Mouse (Mus musculus) neural tube, embryonic 12.5 days (tissue): ENCODE data around the gene Dpysl5. TPM values are rescaled to one million over a fixed set of nuclear protein-coding genes. Genes with fewer than 3 reads are reported as not detected.

Source experiments
- ATAC-seq: fragments of 200-750 bp; cut with Nextera tagmentation; 2 replicates; pipeline ENCODE4 v1.8.0; 2017; ENCODE audit warnings: low read depth, mild to moderate bottlenecking, moderate TSS enrichment, moderate library complexity; ENCODE audit not compliant: low FRiP score
- H3K27ac ChIP-seq: fragments of 300-500 bp; sonication (generic); 2 replicates; pipeline ENCODE4 v1.5.1; 2016
- H3K27me3 ChIP-seq: fragments of 300-500 bp; sonication (generic); replicated peaks from 2 replicates; pipeline ENCODE4 v1.6.1; 2016; ENCODE audit warnings: mild to moderate bottlenecking
- H3K36me3 ChIP-seq: fragments of 300-500 bp; sonication (generic); 2 replicates; pipeline ENCODE4 v1.6.1; 2016; ENCODE audit warnings: mild to moderate bottlenecking
- H3K4me1 ChIP-seq: fragments of 300-500 bp; sonication (generic); 2 replicates; pipeline ENCODE4 v1.6.1; 2016
- H3K4me2 ChIP-seq: fragments of 300-500 bp; sonication (generic); replicated peaks from 2 replicates; pipeline ENCODE4 v1.6.1; 2016; ENCODE audit warnings: mild to moderate bottlenecking
- H3K4me3 ChIP-seq: fragments of 300-500 bp; sonication (generic); 2 replicates; pipeline ENCODE4 v1.5.1; 2016
- H3K9ac ChIP-seq: fragments of 300-500 bp; sonication (generic); 2 replicates; pipeline ENCODE4 v1.6.1; 2016; ENCODE audit warnings: mild to moderate bottlenecking
- H3K9me3 ChIP-seq: fragments of 300-500 bp; sonication (generic); 2 replicates; pipeline ENCODE4 v1.6.1; 2016; ENCODE audit warnings: mild to moderate bottlenecking
- WGBS: fragments of 180-500 bp; shearing (Covaris S2); methylation state at CpG from one replicate; pipeline ENCODE4 v1.1.7; 2016; 5-methylcytosine and 5-hydroxymethylcytosine counted together
- polyA plus RNA-seq: library from polyadenylated mRNA; unstranded; fragments of >200 nt; fragmentation: Nextera tagmentation; extraction: Ambion mirVana; gene quantifications from 2 replicates; pipeline ENCODE4 v1.2.1, GENCODE M21; 2016

Gene Dpysl5
- polyA plus RNA-seq, 1 experiment from 2014 or later, result 150 TPM

DNA sequence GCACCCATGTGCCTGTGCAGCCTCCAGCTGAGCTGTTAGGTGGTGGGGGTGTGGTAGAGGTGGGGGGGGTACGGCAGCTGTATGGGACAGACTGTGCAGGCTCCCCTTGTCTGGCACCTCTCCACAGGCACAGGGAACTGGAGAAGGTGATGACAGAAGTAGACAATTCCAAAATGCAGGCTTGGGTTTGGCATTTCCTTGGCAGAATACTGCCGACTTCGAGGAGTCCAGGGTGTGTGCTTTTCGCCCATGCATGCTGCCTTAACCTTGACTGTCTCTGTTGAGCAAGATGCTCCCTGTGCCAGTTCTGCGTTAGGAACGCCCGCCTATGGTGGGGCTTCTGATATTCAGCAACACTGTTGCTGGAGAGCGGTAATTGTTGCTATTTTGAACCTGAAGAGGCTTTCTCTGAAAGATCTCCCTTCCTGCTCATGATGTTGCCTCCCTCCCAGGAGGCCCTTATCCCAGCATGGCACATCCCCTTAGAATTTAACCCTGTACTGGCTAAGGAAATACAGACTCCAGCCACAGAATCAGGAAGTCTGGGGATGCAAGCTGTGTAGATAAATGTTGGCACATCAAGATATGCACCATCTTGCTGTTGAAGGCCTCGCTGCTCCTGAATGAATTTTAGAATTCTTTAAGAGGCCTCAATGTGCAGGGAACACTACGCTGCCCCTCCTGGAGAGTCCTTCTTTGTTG is 26.9 kb downstream of the Dpysl5 start:
- 53% methylated on average over 10 of the region's 10 CpGs for WGBS
- no peak overlapping the region for H3K9ac ChIP-seq
- no peak overlapping the region for H3K27ac ChIP-seq
- H3K27me3 ChIP-seq, result no peaks in the 10 kb centered on the region
- H3K4me1 ChIP-seq, result peaks cover 54% of the 10 kb centered on the region
- H3K4me3 ChIP-seq, result no peak overlapping the region
- ATAC-seq, result no peak
- H3K36me3 ChIP-seq, result 0 out of 2 replicates have a peak, but pooled peaks cover 3% of the 10 kb centered on the region
- peak overlapping the region; percentile 18 for H3K4me2 ChIP-seq
- H3K9me3 ChIP-seq, result no peaks in the 10 kb centered on the region

DNA sequence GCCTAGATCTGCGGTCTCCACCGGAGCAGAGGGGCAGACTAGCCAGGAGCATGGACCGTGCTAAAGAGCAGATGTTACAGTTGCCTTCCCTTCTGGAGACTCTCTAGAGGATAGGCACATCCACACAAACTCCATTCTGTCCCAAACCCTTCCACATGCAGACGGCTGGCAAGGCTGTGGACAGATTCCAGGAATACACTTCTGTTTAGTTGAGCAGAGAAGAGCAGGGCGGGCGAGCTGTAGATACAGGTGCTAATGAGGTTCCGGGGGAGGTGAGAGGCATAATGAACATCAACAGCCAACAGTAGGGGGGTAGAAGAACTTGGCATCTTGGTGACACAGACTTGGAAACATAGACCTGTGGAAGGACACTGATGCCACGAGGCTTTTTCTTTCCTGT is 28.2 kb downstream of the Dpysl5 start:
- Histone ChIP-seq H3K4me3 (no peak overlapping the region), H3K4me1 (peaks cover 45% of the 10 kb centered on the region), H3K9ac (no peak overlapping the region), H3K9me3 (no peaks in the 10 kb centered on the region), H3K27me3 (no peaks in the 10 kb centered on the region), H3K4me2 (no peak overlapping the region), H3K36me3 (peaks cover 5% of the 10 kb centered on the region; the same call in 1 of the 2 replicates), H3K27ac (no peak overlapping the region)
- WGBS, result 70% methylated on average over 8 of the region's 8 CpGs
- no peak for ATAC-seq

DNA sequence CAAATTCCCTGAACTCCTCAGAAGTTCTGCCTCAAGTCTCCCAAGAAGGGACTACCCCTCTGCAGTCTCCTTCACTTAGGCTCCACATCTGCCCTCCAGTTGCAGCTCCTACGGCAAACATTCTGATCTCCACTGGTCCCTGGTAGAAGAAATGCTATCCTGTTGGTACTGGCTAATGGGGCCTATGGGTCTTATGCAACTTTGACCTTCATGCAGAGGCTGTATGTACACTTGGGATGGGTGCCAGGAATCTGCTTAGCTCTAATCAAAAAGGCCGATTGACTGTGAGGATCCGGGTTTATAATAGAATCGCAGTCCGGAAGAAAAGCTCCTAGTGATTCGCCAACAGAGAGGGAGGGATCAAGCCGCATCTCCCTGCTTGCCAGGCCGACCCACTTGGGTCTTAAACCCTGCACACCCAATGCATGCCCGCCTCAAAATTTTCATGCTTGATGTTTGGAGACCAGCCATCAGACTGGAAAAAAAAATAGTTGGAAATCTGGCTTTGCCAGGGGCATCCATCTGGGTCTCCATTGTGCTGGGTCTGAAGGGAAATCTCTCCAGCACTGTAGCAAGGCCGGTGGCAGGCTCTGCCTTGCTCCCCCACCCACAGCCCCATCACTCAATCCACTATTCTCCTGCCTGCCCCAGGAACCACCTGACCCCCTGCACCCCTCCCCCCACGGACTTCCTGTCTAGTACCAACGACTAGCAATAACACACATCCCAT is 38.4 kb downstream of the Dpysl5 start:
- Histone ChIP-seq H3K4me1 (peaks cover 9% of the 10 kb centered on the region; the same call in 1 of the 2 replicates), H3K9me3 (no peaks in the 10 kb centered on the region), H3K36me3 (peaks cover 93% of the 10 kb centered on the region), H3K27me3 (no peaks in the 10 kb centered on the region), H3K4me3 (no peak overlapping the region), H3K9ac (no peak overlapping the region), H3K4me2 (no peak overlapping the region), H3K27ac (no peak overlapping the region)
- no peak for ATAC-seq
- WGBS, result 75% methylated on average over 12 of the region's 12 CpGs

DNA sequence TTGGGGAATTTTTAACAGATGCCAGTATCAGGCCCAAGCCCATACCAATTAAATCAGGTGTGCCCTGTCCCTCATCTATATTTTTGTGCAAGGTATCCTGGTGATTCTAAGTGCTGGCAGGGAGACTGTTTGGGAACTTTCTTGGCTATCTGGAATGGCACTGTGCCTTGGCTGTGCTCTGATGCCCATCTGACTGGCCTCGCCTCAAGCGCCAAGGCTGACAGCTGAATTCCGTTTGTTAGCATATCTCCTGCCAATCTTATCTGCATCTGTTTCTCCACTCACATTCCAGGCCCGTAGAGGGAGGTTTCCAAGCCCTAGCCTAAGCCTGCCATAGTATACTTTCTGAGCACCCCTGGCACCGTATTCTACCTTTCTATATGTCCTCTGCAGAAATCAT is 39.7 kb downstream of the Dpysl5 start:
- no peak overlapping the region for H3K4me2 ChIP-seq
- peaks cover 9% of the 10 kb centered on the region; the same call in 1 of the 2 replicates for H3K4me1 ChIP-seq
- no peaks in the 10 kb centered on the region for H3K9me3 ChIP-seq
- 88% methylated on average over 5 of the region's 5 CpGs for WGBS
- H3K27me3 ChIP-seq, result no peaks in the 10 kb centered on the region
- no peak overlapping the region for H3K9ac ChIP-seq
- peaks cover 87% of the 10 kb centered on the region for H3K36me3 ChIP-seq
- no peak overlapping the region for H3K27ac ChIP-seq
- no peak for ATAC-seq
- H3K4me3 ChIP-seq, result no peak overlapping the region

DNA sequence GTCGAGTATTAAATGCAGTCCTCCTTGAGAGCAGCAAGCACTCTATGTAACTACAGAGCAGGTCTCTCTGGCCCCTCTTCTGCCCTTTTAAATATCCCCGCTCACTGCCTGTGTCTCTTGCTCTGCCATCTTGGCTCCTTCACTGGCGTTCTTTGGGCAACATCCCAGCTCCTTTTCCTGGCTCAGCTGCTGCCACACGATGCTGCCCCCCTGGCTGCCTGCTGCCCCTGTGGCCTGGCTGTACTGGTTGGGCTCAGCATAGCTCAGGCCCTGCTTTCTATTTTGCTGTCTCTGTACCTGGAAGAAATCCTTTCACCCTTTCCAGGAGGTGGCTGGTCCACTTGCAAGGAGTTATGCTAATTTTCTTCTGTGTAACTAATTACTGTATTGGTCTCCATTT is 41.8 kb downstream of the Dpysl5 start:
- H3K9ac ChIP-seq, result no peak overlapping the region
- H3K9me3 ChIP-seq, result no peaks in the 10 kb centered on the region
- H3K27me3 ChIP-seq, result no peaks in the 10 kb centered on the region
- no peak overlapping the region for H3K4me2 ChIP-seq
- H3K4me1 ChIP-seq, result peaks cover 9% of the 10 kb centered on the region; the same call in 1 of the 2 replicates
- WGBS, result 93% methylated on average over 4 of the region's 4 CpGs
- H3K36me3 ChIP-seq, result peaks cover 66% of the 10 kb centered on the region
- ATAC-seq, result no peak
- H3K27ac ChIP-seq, result no peak overlapping the region
- H3K4me3 ChIP-seq, result no peak overlapping the region

DNA sequence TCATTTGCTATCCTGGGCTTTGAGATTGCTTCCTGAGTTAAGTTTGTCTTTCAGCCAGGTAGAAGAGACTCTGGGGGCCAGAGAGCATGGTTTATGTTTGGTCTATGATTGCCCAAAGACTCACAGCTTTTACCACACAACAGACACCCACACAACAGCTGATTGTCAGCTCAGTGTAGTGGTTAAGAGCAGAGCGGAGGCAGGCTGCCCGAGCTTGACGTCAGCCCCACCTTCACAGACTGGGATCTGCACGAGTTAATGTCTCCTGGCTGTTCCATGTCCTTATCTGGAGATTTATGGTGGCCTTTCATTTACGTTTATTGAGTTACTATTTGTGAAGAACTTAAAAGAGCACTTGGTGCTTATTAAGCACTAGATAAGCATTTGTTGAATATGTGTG is 43.9 kb downstream of the Dpysl5 start:
- H3K4me3 ChIP-seq, result no peak overlapping the region
- H3K27me3 ChIP-seq, result no peaks in the 10 kb centered on the region
- no peak overlapping the region for H3K27ac ChIP-seq
- ATAC-seq, result no peak
- 73% methylated on average over 5 of the region's 5 CpGs for WGBS
- H3K4me2 ChIP-seq, result no peak overlapping the region
- no peak overlapping the region for H3K9ac ChIP-seq
- no peaks in the 10 kb centered on the region for H3K4me1 ChIP-seq
- no peaks in the 10 kb centered on the region for H3K9me3 ChIP-seq
- peaks cover 47% of the 10 kb centered on the region for H3K36me3 ChIP-seq

DNA sequence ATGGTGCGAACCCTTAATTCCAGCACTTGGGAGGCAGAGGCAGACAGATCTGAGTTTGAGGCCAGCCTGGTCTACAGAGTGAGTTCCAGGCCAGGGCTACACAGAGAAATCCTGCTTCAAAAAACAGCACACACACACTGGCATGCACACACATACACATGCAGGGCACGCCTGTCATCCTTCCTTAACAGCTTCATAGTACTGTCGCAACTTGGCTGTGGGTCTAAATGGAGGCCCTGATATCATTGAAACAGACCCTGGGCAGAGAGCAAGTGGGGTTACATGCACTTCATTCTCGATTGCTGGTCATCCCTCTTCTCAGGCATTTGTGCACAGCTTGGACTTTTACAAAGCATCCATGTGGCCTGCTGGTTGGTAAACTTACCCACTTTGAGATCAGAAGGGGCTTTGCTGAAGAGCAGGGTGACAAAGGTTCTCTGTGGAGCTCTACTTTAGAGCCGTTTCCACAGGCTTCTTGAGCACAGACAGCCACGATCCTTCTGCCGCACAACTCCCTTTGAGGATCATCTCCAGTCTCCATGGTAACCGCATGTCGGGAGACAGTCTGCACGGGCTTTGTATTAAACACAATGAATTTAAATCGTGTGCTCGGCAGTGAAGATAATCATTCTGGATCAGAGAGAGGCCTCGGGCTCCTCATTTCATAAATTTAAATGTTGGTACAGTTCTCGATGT is 51.6 kb downstream of the Dpysl5 start:
- peaks cover 10% of the 10 kb centered on the region; the same call in 1 of the 2 replicates for H3K36me3 ChIP-seq
- H3K9ac ChIP-seq, result 0 out of 2 replicates have a peak overlapping the region, but pooled peaks have one; percentile 8
- peak overlapping the region; percentile 35 for H3K4me2 ChIP-seq
- no peaks in the 10 kb centered on the region for H3K27me3 ChIP-seq
- no peaks in the 10 kb centered on the region for H3K9me3 ChIP-seq
- WGBS, result 38% methylated on average over 14 of the region's 14 CpGs
- no peak overlapping the region for H3K4me3 ChIP-seq
- H3K27ac ChIP-seq, result peak overlapping the region; percentile 57
- peak; percentile 82 for ATAC-seq
- peaks cover 40% of the 10 kb centered on the region for H3K4me1 ChIP-seq

DNA sequence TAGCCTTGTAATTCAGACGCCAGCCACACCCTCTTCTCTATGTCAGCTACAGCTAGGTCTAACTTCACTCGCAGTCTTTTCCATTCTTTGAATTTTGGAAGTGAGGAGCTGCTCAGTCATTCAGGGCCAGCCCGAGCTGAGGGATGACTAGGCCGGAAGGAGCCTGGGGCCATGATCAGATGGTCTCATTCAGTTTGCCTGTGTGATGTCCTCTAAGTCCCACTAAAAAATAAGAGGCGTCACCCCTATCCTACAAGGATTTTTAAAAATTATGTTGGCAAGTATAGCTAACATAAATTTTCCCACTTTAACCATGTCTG is 52.1 kb downstream of the Dpysl5 start:
- Histone ChIP-seq H3K36me3 (peaks cover 10% of the 10 kb centered on the region; the same call in 1 of the 2 replicates), H3K4me1 (peaks cover 45% of the 10 kb centered on the region), H3K27ac (peak overlapping the region; percentile 57), H3K27me3 (no peaks in the 10 kb centered on the region), H3K4me2 (peak overlapping the region; percentile 35), H3K4me3 (no peak overlapping the region), H3K9me3 (no peaks in the 10 kb centered on the region), H3K9ac (no peak overlapping the region)
- ATAC-seq, result peak; percentile 59
- 46% methylated on average over 5 of the region's 5 CpGs for WGBS

DNA sequence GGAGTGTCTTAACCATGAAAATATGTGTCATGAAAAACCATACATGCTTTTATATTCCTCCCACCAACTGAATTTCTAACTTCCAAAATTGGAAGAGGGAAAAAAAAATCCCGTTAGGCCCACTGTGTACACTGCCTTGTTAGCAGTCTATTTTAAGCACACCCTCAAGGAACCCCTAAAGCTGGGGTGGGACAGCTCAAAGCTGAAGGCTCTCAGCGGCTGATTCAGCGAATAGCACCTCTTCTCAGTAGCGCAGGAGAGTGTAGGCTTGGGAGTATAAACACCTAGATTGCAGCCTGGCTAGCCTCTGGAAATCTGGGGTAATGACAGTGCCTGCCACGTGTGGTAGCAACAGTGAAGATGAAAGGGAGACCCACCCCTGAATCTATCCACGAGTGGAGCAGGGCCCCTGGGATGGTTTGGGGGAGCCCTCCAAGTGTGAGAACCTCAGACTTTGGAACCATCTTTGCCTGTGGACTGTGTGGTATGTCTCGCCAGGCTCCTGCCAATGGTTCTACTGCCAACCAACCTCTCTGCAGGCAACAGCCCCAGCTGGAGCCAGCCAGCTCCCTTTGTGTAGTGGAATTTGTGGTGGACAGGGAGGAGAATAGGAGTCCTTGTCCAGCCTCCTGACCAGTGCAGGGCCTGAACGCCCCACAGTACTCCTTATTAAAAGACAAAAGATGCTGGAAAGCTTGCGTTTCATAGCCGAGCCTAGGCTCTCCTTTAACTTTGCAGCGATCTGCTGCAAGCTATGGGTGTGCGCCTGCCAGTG is 54.4 kb downstream of the Dpysl5 start:
- Histone ChIP-seq H3K36me3 (peaks cover 10% of the 10 kb centered on the region; the same call in 1 of the 2 replicates), H3K4me3 (no peak overlapping the region), H3K27ac (no peak overlapping the region), H3K27me3 (no peaks in the 10 kb centered on the region), H3K4me2 (no peak overlapping the region), H3K4me1 (peaks cover 53% of the 10 kb centered on the region), H3K9me3 (no peaks in the 10 kb centered on the region), H3K9ac (no peak overlapping the region)
- ATAC-seq, result no peak
- 77% methylated on average over 12 of the region's 12 CpGs for WGBS

DNA sequence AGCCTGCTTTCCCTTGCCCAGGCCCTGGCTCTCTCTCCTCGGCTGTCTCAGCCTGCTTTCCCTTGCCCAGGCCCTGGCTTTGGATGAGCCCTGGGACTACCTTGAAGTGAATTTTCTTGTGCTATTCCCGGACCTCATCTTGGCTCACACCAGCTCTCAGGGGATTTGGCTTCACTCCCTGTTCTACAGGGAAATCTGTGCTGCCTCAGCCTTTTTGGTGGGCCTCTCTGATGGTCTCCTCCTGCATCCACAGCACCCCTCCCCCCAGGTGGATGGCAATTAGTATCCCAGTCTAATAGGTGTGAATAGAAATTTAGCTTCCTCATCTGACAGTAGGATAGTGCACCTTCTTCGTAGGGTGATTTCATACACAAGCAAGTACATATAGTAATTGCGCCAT is 56.7 kb downstream of the Dpysl5 start:
- Histone ChIP-seq H3K36me3 (peaks cover 7% of the 10 kb centered on the region; the same call in 1 of the 2 replicates), H3K4me3 (no peak overlapping the region), H3K9ac (0 out of 2 replicates have a peak overlapping the region, but pooled peaks have one; percentile 26), H3K9me3 (no peaks in the 10 kb centered on the region), H3K27ac (0 out of 2 replicates have a peak overlapping the region, but pooled peaks have one; percentile 17), H3K27me3 (no peaks in the 10 kb centered on the region), H3K4me2 (no peak overlapping the region), H3K4me1 (peaks cover 43% of the 10 kb centered on the region)
- ATAC-seq, result no peak
- WGBS, result 73% methylated on average over 4 of the region's 4 CpGs

DNA sequence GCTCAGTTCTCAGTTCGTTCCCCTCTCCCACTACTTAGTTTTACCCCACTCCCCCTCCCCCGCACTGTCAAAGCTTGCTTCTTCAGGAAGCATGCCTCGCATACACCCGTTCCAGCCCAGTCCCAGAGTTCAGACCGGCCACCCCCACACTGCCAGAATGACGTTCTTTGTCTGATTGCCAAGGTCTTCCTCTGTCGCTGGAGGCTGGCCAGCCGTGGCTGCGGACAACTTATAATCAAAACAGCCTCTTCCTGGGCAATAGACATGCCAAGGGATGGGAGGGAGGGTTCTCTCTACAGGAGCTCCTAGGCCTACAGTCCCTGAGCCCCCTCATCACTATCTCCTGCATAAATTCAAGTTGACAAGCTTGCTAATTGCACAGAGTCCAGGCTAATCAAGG is 57.2 kb downstream of the Dpysl5 start:
- peaks cover 7% of the 10 kb centered on the region; the same call in 1 of the 2 replicates for H3K36me3 ChIP-seq
- peak; percentile 61 for ATAC-seq
- whole genome bisulfite sequencing, result 31% methylated on average over 9 of the region's 9 CpGs
- no peak overlapping the region for H3K9ac ChIP-seq
- H3K4me3 ChIP-seq, result no peak overlapping the region
- no peak overlapping the region for H3K27ac ChIP-seq
- H3K9me3 ChIP-seq, result no peaks in the 10 kb centered on the region
- H3K4me2 ChIP-seq, result no peak overlapping the region
- no peaks in the 10 kb centered on the region for H3K27me3 ChIP-seq
- peaks cover 39% of the 10 kb centered on the region for H3K4me1 ChIP-seq
